Mouse (Mus musculus): ENCODE measurements around the gene Hnrnpdl. TPM values are rescaled to one million over a fixed set of nuclear protein-coding genes. Genes with fewer than 3 reads are reported as not detected.

Gene Hnrnpdl
- polyA plus RNA-seq, 1 experiment from 2014 or later: 235 TPM

GRCm38 (mm10) chr5:100043361-100043760, 3.9 kb upstream of the Hnrnpdl start:
- Histone ChIP-seq H3K4me3 (no peak overlapping the region), H3K36me3 (replicated peaks) (peaks cover 16% of the 10 kb centered on the region), H3K4me1 (peaks cover 41% of the 10 kb centered on the region), H3K27ac (replicated peaks) (no peak overlapping the region), H3K27me3 (replicated peaks; ENCODE audit: low read depth, poor library complexity, severe bottlenecking) (no peaks in the 10 kb centered on the region), H3K9me3 (no peaks in the 10 kb centered on the region)
- 92% methylated on average over 5 of the region's 5 CpGs for WGBS
- DNase-seq (ENCODE audit: low spot score): no peak

DNA sequence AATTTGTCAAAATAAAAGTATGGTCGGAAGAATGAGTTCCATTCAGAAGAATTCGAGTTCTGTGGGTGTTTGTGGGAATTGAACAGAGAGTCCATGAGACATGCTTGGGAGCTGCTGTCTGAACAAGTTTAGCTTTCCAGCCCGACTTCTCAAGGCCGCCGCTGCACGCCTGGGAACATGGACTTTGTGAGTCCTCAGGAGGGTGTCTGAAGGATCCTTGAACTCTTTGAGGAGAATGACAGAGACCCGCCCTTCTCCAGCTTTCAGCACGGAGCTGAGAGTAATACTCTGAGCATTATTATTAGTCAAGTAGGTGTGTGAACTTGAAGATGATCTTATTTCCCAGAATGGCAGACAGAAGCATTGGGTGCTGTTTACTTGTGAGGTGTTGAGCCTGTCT, 3.0 kb upstream of the Hnrnpdl start:
- peaks cover 33% of the 10 kb centered on the region for H3K4me1 ChIP-seq

GRCm38 (mm10) chr5:100041272-100041671, 1.8 kb upstream of the Hnrnpdl start:
- Histone ChIP-seq H3K36me3 (replicated peaks) (peaks cover 32% of the 10 kb centered on the region), H3K27me3 (replicated peaks; ENCODE audit: low read depth, poor library complexity, severe bottlenecking) (no peaks in the 10 kb centered on the region), H3K4me1 (peaks cover 33% of the 10 kb centered on the region), H3K27ac (replicated peaks) (no peak overlapping the region), H3K4me3 (peak overlapping the region; percentile 82), H3K9me3 (no peaks in the 10 kb centered on the region)
- no peak for DNase-seq (ENCODE audit: low spot score)
- 72% methylated on average over 4 of the region's 4 CpGs for WGBS

More for the DNA sequence above, 3.0 kb upstream of the Hnrnpdl start:
- no peak overlapping the region for H3K27ac ChIP-seq (replicated peaks)
- H3K4me3 ChIP-seq: no peak overlapping the region
- no peaks in the 10 kb centered on the region for H3K9me3 ChIP-seq
- WGBS: 90% methylated on average over 8 of the region's 8 CpGs
- no peak for DNase-seq (ENCODE audit: low spot score)
- H3K27me3 ChIP-seq (replicated peaks; ENCODE audit: low read depth, poor library complexity, severe bottlenecking): no peaks in the 10 kb centered on the region
- H3K36me3 ChIP-seq (replicated peaks): peaks cover 20% of the 10 kb centered on the region

DNA sequence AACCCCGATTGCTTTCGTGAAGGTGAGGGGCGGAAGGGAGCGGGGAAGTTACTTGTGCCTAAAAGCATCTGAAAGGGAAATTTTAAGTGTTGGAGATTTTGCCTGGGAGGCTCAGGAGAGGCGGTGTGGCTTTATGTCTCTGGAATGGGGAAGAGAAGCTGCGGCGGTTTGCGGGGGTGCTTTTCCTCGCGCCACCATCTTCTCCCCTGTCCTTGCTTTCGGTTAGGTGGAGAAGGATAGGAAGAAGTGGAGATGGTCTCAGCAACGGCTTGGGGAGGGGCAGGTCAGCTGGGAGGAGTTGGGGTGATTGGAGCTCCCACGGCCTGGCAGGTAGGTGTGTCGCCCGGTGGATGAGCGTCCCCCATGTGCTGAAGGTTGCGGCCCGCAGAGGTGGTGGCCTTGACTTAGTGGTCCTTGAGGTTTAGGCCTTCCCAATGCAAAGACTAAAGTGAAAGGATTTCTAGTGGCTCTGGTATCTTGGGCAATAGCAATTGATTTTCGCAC, 869 bp upstream of the Hnrnpdl start:
- H3K9me3 ChIP-seq: no peaks in the 10 kb centered on the region
- WGBS: under 1% methylated on average over 19 of the region's 19 CpGs
- peak; percentile 67 for DNase-seq (ENCODE audit: low spot score)
- peak overlapping the region; percentile 82 for H3K4me3 ChIP-seq
- H3K27ac ChIP-seq (replicated peaks): peak overlapping the region; percentile 99
- peaks cover 41% of the 10 kb centered on the region for H3K36me3 ChIP-seq (replicated peaks)
- no peaks in the 10 kb centered on the region for H3K27me3 ChIP-seq (replicated peaks; ENCODE audit: low read depth, poor library complexity, severe bottlenecking)
- peaks cover 37% of the 10 kb centered on the region for H3K4me1 ChIP-seq

- H3K4me1 ChIP-seq: peaks cover 37% of the 10 kb centered on the region
- no peaks in the 10 kb centered on the region for H3K9me3 ChIP-seq
- peak overlapping the region; percentile 82 for H3K4me3 ChIP-seq
- no peaks in the 10 kb centered on the region for H3K27me3 ChIP-seq (replicated peaks; ENCODE audit: low read depth, poor library complexity, severe bottlenecking)
- peaks cover 55% of the 10 kb centered on the region for H3K36me3 ChIP-seq (replicated peaks)
- peak; percentile 98 for DNase-seq (ENCODE audit: low spot score)
- under 1% methylated on average over 113 of the region's 113 CpGs for WGBS
- peak overlapping the region; percentile 99 for H3K27ac ChIP-seq (replicated peaks)
Measured at GRCm38 (mm10) chr5:100038714-100039601, 506 bp downstream of the Hnrnpdl start.

- under 1% methylated on average over 45 of the region's 45 CpGs for WGBS
- peak; percentile 93 for DNase-seq (ENCODE audit: low spot score)
- Histone ChIP-seq H3K4me3 (peak overlapping the region; percentile 82), H3K4me1 (peaks cover 37% of the 10 kb centered on the region), H3K27me3 (replicated peaks; ENCODE audit: low read depth, poor library complexity, severe bottlenecking) (no peaks in the 10 kb centered on the region), H3K9me3 (no peaks in the 10 kb centered on the region), H3K27ac (replicated peaks) (peak overlapping the region; percentile 99), H3K36me3 (replicated peaks) (peaks cover 58% of the 10 kb centered on the region)
Measured at GRCm38 (mm10) chr5:100037965-100038713, 1.3 kb downstream of the Hnrnpdl start.

DNA sequence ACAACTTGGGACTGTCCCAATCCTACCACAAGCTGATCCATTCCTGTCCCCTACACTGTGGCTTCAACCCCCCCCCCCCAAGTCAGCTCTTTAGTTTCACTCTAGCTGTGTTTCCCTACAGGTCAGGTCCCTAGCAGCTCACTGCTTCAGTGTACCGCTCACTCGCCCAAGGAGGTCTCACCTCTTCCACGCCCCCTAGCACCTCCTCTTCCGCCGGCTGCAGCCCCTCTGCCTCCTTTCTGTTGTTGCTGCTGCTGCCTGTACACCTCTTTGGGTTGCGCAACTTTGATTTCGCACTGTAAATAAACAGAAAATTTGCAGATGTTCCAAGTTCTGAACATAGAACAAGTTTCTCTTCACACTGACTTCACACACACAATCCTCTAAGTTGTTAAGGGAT, 2.8 kb downstream of the Hnrnpdl start:
- peaks cover 62% of the 10 kb centered on the region for H3K36me3 ChIP-seq (replicated peaks)
- WGBS: 39% methylated on average over 7 of the region's 7 CpGs
- peaks cover 36% of the 10 kb centered on the region for H3K4me1 ChIP-seq
- no peaks in the 10 kb centered on the region for H3K27me3 ChIP-seq (replicated peaks; ENCODE audit: low read depth, poor library complexity, severe bottlenecking)
- peak; percentile 53 for DNase-seq (ENCODE audit: low spot score)
- H3K27ac ChIP-seq (replicated peaks): no peak overlapping the region
- no peaks in the 10 kb centered on the region for H3K9me3 ChIP-seq
- H3K4me3 ChIP-seq: peak overlapping the region; percentile 82

DNA sequence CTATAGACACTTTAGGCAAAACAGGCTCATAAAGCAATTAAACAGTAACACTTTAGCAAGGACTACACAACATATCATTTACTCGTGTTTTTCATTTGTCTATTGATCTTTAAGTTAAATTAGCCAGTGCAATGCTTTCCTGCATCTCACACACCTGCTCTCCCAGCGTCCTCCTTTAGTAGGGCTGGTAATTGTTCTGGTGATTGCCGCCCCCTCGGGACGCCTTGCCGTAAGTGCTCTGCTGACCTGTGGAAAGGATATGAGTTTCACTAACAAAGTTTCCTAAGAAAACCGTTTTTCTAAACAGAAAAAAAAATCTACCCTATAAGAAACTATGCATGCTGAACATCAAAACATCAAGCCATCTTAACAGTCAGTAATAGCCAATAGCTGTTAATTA, 3.5 kb downstream of the Hnrnpdl start:
- H3K4me3 ChIP-seq: peak overlapping the region; percentile 82
- H3K27me3 ChIP-seq (replicated peaks; ENCODE audit: low read depth, poor library complexity, severe bottlenecking): no peaks in the 10 kb centered on the region
- no peak for DNase-seq (ENCODE audit: low spot score)
- no peak overlapping the region for H3K27ac ChIP-seq (replicated peaks)
- peaks cover 67% of the 10 kb centered on the region for H3K36me3 ChIP-seq (replicated peaks)
- peaks cover 29% of the 10 kb centered on the region for H3K4me1 ChIP-seq
- H3K9me3 ChIP-seq: no peaks in the 10 kb centered on the region
- WGBS: 62% methylated on average over 7 of the region's 7 CpGs

DNA sequence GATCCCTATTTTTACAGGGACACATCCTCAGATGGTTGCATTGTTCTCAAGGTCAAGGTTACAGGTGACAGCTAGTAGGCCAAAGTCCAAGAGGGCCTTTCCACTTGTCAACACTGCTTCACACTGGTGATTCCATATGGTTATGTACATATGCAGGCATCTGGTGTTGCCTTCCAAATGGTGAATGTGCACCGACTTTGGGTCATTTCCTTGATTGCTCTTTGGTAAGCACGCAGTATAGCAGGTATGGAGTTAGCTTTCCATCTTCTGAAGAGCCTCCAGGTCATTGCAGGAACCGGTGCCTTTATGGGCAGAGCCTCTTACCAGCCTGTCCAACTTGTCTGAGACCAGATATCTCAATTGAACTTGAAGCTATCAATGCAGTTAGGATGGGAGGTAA, 6.8 kb downstream of the Hnrnpdl start:
- H3K36me3 ChIP-seq (replicated peaks): peaks cover 67% of the 10 kb centered on the region
- H3K27me3 ChIP-seq (replicated peaks; ENCODE audit: low read depth, poor library complexity, severe bottlenecking): no peaks in the 10 kb centered on the region
- H3K9me3 ChIP-seq: no peaks in the 10 kb centered on the region
- no peak overlapping the region for H3K4me3 ChIP-seq
- H3K27ac ChIP-seq (replicated peaks): no peak overlapping the region
- H3K4me1 ChIP-seq: peaks cover 20% of the 10 kb centered on the region
- 80% methylated on average over 3 of the region's 3 CpGs for WGBS
- DNase-seq (ENCODE audit: low spot score): no peak

GRCm38 (mm10) chr5:100032107-100032506, 7.4 kb downstream of the Hnrnpdl start:
- 91% methylated on average over 2 of the region's 2 CpGs for WGBS
- Histone ChIP-seq H3K4me3 (no peak overlapping the region), H3K36me3 (replicated peaks) (peaks cover 62% of the 10 kb centered on the region), H3K27me3 (replicated peaks; ENCODE audit: low read depth, poor library complexity, severe bottlenecking) (no peaks in the 10 kb centered on the region), H3K9me3 (no peaks in the 10 kb centered on the region), H3K27ac (replicated peaks) (no peak overlapping the region), H3K4me1 (peaks cover 16% of the 10 kb centered on the region)
- DNase-seq (ENCODE audit: low spot score): no peak

DNA sequence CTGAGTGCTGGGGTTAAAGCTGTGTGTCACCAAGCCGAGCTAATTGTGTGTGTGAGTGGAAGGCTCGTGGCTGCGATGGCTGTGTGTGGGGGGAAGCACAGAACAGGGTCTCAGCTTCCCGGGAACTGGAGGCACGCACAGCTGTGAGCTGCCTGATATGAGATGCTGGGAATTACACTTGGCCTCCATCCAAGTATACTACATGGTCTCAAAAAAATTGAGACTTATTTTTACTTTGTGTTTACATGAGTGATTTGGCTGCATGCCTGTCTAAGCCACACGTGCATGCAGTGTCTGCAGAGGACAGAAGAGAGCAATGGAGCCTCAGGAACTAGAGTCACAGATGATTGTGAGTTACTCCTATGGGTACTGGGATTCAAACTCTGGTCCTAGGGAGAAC, 9.4 kb downstream of the Hnrnpdl start:
- Histone ChIP-seq H3K4me1 (no peaks in the 10 kb centered on the region), H3K27me3 (replicated peaks; ENCODE audit: low read depth, poor library complexity, severe bottlenecking) (no peaks in the 10 kb centered on the region), H3K4me3 (no peak overlapping the region), H3K36me3 (replicated peaks) (peaks cover 41% of the 10 kb centered on the region), H3K27ac (replicated peaks) (no peak overlapping the region), H3K9me3 (no peaks in the 10 kb centered on the region)
- no peak for DNase-seq (ENCODE audit: low spot score)
- 75% methylated on average over 6 of the region's 6 CpGs for WGBS

- Histone ChIP-seq H3K27me3 (replicated peaks; ENCODE audit: low read depth, poor library complexity, severe bottlenecking) (no peaks in the 10 kb centered on the region), H3K27ac (replicated peaks) (no peak overlapping the region), H3K4me3 (no peak overlapping the region), H3K4me1 (no peaks in the 10 kb centered on the region), H3K36me3 (replicated peaks) (no peaks in the 10 kb centered on the region), H3K9me3 (no peaks in the 10 kb centered on the region)
- DNase-seq (ENCODE audit: low spot score): no peak
- 76% methylated on average over 1 of the region's 1 CpGs for WGBS
Measured at GRCm38 (mm10) chr5:100024868-100025267, 14.6 kb downstream of the Hnrnpdl start.

Measured in embryonic facial prominence, embryonic 10.5 days (tissue).